Mouse (Mus musculus): ENCODE measurements around the gene Rfxank.

Gene Rfxank

GRCm38 (mm10) chr8:70139026-70139857, at the start of gene Rfxank, which contains the start of the genes Borcs8 and Mef2b:
Rfxank (minus strand) TSS chr8:70139154.
Borcs8 (plus strand) TSS chr8:70139499.
Mef2b (plus strand) TSS chr8:70139711.
- peak; percentile 99 for DNase-seq

- DNase-seq: no peak
Observed at GRCm38 (mm10) chr8:70188707-70189106, 49.8 kb upstream of the Rfxank start.

DNA sequence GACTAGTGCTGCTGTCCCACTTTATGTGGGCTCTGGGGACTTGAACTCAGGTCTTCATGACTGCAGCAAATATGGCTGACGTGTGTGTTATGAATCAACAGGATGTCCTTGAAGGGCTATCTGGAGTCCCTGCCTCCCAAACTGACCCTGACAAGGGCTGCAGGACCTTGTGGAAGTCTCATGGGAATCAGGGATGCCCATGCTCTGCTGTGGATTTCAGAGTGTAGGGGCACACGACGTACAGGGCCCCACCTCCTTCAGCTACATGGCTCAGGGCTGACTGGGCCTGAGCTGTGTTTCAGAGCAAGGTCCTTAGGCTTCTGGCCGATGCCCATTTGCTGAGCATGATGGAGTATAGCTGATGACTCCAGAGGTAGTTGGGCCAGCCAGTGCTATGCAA, 44.2 kb upstream of the Rfxank start:
- DNase-seq: no peak

GRCm38 (mm10) chr8:70181903-70182252, 42.9 kb upstream of the Rfxank start:
- no peak for DNase-seq

GRCm38 (mm10) chr8:70181212-70181902, 42.4 kb upstream of the Rfxank start:
- no peak for DNase-seq

DNA sequence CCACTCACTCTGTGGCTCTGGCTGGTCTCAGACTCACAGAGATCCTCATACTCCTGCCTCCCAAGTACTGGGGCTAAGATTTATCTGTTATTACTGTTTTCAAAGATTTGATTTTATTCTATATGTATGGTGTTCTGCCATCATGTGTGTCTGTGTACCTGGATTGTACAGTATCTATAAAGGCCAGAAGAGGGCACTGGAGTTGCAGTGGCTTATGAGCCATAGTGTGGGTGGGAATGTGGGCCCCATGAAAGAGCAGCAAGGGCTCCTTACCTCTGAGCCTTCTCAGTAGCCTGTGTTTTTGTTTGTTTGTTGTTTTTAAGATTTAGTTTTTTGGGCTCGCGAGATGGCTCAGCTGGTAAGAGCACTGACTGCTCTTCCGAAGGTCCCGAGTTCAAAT, 40.1 kb upstream of the Rfxank start:
- no peak for DNase-seq

GRCm38 (mm10) chr8:70178231-70178630, 39.3 kb upstream of the Rfxank start:
- DNase-seq: no peak

- DNase-seq: no peak
Observed at GRCm38 (mm10) chr8:70174079-70174478, 35.1 kb upstream of the Rfxank start.

DNA sequence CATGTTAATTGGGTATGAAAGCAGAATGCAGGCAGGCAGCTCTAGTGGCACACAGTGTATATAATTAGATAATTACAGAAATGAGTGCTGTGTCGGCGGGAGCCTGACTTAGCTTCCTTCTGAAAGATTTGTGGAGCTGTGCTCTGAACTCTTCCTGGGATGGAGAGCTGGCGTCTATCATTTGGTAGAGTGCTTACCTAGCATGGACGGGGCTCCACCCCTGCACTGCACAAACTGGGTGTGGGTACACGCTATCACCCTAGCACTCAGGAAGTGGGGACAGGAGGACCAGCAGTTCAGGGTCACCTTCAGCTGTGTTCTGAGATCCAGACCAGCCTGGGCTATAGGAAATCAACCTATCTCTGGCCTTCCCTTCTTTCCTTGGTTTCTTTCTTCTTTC, 34.4 kb upstream of the Rfxank start:
- DNase-seq: no peak

DNA sequence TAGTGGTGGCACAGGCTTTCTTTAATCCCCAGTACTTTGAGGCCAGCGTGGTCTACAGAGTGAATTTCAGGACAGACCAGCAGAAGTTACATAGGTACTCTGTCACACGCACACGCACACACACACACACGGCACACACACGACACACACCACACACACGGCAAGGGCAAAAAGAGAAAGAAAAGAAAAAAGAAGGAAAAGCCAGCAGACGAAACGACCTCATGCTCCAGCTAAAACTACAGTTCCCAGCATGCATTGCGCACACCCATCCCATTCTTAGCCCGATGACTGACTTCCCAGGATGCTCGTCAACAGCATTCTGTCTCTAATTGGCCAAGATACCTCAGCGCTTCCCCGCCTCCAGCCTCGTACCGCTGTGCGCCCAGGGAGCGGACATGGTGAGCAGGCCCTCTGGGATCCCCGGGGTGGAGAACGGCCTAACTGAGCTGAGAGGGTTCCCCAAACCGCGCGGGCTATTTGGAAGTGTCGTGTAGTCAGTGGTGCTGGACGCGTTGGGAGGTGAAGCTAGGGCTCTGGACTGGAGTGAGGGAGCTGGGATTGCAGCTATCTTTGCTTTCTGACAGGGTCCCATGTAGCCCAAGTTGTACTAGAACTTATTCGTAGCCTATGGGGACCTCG, 33.2 kb upstream of the Rfxank start, which contains the start of gene Tmem161a:
Gene Tmem161a (plus strand): TSS at position 314 of the 639 bp plus-strand sequence.
- DNase-seq: peak; percentile 85 to 91

DNA sequence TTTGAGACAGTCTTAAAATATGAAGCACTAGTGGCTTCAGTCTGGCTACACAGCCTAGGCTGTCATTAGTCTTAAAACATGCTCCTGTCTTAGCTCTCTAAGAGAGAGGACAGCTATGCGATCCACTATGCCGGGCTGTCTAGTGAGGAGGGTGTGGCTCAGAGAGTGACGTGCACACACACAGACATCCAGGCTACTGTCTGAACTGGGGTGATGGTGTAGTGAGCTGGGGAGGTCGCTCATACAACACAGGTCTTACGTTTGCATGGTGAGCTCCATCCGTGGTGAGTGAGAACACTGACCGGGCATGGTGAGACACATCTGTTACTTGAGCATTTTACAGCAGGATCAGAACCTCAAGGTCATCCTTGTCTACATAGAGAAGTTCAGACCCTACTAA, 32.3 kb upstream of the Rfxank start:
- no peak for DNase-seq

- DNase-seq: no peak
Observed at GRCm38 (mm10) chr8:70170748-70171147, 31.8 kb upstream of the Rfxank start.

DNA sequence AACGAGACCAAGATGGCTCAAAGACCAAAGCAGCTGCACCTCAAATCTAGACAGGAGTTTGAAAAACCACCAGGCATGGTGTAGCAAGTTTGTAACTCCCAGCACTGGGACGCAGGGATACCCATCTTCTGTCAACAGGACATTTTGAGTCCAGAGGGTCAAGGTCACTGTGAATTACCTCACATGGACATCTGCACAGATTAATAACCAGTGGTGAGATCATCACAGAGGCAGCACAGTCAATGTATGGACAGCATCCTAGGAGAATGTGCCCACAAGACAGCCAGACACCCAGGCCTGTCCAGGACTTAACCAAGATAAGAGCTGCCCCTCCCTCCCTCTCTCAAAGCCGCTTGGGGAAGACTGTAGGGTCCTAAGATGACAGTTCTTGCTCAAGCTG, 31.2 kb upstream of the Rfxank start:
- DNase-seq: no peak

DNA sequence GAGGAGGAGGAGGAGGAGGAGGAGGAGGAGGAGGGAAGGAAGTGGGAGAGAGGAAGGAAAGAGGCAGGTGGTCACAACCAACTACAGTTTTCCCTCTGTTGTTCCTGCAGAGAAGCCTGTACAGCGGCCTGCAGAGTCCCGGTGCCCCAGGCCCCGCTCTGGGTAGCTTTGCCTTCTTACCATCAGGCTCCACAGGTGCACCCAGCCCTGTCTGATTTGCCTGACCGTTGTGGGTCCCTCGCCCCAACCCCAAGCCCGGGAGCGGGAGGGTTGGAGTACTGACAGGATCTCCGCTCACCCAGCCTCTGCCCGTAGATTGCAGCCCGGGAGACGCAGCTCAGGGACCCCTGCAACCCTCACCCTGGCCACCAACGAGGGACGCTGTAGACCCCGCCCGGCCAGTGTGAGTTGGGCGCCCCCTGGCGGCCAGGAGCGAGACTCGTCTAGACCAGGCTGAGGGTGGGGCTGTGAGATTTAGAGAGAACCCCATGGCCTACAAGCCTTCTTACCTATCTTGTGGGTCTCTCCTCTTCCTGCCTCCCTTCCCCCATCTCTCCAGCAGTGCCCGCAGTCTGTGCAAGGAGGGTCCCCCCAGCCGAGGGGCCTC, 27.7 kb upstream of the Rfxank start:
- peak; percentile 80 to 82 for DNase-seq

DNA sequence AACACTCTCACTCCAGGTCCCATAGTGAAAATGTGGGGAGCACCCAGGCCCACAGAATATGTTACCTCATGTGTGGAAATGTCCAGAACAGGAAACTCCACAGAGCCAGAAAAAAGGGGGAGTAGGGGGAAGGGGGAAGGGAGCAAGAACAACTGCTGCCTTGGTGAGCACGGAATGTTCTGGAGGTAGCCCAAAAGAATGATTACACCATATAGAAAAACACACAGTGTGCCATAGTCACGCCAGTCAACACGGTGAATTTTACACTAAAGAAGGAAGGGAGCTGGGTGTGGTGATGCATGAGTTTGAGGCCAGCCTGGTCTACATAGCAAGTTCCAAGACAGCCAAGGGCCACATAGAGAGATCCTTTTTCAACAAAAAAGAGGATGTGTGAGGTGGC, 24.4 kb upstream of the Rfxank start:
- DNase-seq: no peak

GRCm38 (mm10) chr8:70160015-70160414, 21.1 kb upstream of the Rfxank start:
- DNase-seq: peak; percentile 41 to 54

GRCm38 (mm10) chr8:70159211-70159610, 20.3 kb upstream of the Rfxank start:
- DNase-seq: no peak

GRCm38 (mm10) chr8:70158069-70158853, 19.3 kb upstream of the Rfxank start:
- peak; percentile 89 to 91 for DNase-seq

DNA sequence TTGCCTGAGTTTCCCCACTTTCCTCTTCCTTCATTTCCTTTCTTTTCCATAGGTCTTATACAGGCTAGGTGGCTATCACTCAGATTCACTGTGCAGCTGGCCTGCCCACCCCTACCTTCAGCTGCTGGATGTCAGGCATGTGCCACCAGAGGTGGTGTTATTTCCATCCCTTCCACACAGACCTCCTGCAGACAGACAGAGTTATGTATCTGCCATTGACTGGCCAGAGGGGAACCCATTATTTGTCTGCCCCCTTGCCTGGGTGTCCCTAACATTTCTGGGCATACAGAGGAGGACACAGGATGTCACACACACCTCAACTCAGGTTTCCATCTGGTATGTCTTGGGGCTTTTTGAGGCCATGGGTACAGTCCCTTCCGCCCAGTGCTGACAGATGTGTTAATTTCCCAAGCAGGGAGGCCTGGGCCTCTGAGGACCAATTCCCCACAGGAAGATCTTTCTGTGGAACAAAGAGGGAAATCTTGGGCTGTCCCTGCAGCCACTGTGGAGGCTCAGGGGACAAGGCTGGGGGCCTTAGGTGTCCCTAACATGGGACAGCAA, 18.4 kb upstream of the Rfxank start:
- no peak for DNase-seq

DNA sequence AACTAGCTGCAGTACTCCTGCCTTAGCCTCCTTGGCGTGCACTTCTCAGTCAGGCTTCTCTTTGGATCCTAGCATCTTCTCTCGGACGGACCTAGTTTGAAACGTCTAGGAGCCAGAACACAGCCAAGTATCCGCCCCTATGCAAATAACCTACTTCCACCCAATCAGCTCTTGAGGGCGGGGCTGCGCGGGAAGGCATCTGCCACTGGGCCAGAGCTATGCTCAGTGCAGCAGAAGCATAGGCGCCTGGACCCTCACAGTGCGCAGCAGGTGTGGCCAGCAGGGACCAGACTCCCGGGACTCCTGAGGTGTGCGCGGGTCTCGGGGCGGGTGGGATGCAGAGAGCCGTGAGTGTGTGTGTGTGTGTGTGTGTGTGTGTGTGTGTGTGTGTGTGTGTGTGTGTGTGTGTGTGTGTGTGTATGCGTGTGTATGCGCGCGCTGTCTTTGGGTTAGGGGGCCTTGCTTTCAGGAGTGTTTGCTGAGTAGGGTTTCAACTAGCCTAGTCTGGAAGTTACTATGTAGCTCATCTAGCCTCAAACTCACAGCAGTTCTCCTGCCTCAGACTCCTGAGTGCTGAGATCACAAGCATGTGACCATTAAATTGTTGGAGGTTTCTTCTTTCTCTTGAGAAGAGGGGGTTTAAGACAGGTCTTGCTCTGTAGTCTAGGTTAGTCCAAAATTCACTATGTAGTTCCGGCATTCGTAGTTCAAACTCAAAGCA, 13.7 kb upstream of the Rfxank start:
- DNase-seq: peak; percentile 78 to 85

DNA sequence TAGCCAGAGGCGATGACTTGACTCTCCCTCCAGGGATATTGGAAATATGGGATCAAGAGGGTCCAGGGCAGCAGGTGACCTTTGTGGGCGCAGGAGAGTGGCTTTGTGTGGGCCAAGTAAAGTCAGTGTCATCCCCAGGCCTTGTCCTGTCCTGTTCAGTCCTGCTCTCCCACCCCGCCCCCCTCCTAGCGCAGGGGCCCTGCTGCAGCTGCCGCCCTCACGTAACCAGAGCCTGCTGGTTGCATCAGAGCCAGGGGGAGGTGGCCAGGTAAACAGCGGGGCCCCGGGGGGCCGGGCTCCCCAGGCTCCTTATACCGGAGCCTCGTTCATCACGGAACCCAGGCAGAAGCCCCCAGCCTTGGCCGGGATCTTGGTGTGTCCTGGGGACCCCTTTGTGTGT, 11.2 kb upstream of the Rfxank start:
- no peak for DNase-seq

Data from thymus, postnatal 36 days (tissue).